Mouse (Mus musculus) E14TG2a.4 (cell line): ENCODE measurements around the gene Kif20b.

Source experiments
- CTCF ChIP-seq: conservative IDR thresholded peaks from 2 replicates; pipeline ENCODE4 v1.5.1; 2014; ENCODE audit warnings: low read length
- POU5F1 ChIP-seq: IDR thresholded peaks from 2 replicates; pipeline ENCODE4 v1.6.1; 2014; ENCODE audit warnings: low read length, borderline replicate concordance

DNA sequence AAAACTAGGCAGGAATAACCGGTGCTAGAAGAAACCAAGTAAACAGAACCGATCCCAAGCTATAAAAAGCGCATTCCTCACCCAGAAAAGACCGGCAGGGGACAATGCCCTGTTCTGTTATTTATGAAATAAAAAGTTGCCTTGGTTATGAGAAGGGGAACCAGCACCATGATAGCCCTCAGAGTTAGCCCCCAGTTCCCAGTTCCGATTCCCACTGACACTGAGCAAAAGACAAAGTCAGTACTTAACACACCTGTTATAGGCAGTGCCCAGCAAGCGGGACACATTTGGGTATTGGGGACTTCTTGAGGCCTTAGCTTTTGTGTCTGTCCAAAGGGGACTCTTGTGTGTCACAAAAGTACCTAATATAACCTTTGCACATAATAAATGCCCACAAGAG lies 42.5 kb upstream of the Kif20b start:
- TF ChIP-seq CTCF (no peak), POU5F1 (no peak)
